ENCODE assay signal across 16 mouse cellular contexts in the genomic region with DNA sequence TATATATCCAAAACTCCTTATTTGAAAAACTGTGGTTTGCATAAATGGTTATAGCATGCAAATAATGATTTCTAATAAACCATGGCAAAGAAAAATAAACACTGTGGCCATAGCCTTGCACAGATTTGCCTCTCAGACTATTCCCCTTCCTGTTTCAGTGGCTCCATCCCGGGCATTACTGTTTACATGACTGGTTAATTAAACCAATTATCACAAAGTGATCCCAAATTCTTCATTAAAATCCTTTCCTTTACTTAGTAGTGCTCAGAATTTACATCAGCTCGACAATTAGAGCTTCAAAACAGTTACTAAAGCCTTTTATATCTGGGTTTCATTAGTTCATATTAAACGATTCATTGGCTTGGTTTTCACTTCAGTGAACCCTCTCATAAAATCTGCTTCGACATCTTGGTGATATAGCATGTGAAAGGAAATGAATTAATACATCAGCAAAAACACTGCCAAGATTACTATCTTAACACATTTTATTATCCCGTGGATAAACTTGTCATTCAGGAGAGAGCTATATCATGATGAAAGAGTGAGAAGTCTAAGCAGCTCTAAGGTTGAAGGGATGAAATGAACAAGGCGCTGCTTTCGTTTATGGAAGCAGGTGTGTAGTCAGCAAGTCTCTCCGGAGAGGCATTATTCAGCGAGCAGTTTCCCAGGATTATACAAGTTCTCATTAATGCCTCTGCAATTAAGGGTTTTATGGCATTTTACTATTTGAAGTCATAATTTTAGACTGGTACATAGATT.
A peak's percentile ranks its signal among the peaks of the same experiment; 100 is the strongest.
DNase-seq lines count a peak whose midpoint lies in the region; ATAC-seq and TF ChIP-seq lines count a peak whose summit lies in the region.
"Had no signal": no experiment of that assay in that cellular context is flagged by ENCODE, and none has a peak within 500 bp of the region (broad histone marks: within the 10 kb centered on the region; RNA-seq: fewer than 3 reads in every experiment).

No protein-coding gene starts in this region.

- no peak overlapping the region for H3K4me2 ChIP-seq in midbrain, embryonic 12.5 days (replicated peaks)
- no peak overlapping the region for H3K4me2 ChIP-seq in midbrain, embryonic 15.5 days
- H3K4me2 ChIP-seq in forebrain, embryonic 16.5 days (ENCODE audit: low read length) = peak overlapping the region; percentile 42
- H3K4me2 ChIP-seq: kidney, embryonic 15.5 days had no signal

- 36% methylated on average over 9 of the region's 9 CpGs for WGBS in cerebellum, adult 2 months
- WGBS in midbrain, embryonic 12.5 days = 71% methylated on average over 9 of the region's 9 CpGs
- 61% methylated on average over 9 of the region's 9 CpGs for WGBS in midbrain, embryonic 15.5 days
- WGBS in forebrain, embryonic 16.5 days = 14% methylated on average over 9 of the region's 9 CpGs

- TF ChIP-seq POLR2A in cerebellum, adult 2 months (IDR thresholded peaks at IDR 0.05; ENCODE audit: borderline replicate concordance, insufficient read depth, low read length) = no peak

- no peak for TF ChIP-seq CTCF in cerebellum, adult 2 months (IDR thresholded peaks at IDR 0.05; ENCODE audit: borderline replicate concordance, insufficient read depth, low read depth, low read length)

- no peaks in the 10 kb centered on the region for H3K36me3 ChIP-seq in midbrain, embryonic 12.5 days
- no peaks in the 10 kb centered on the region for H3K36me3 ChIP-seq in midbrain, embryonic 15.5 days (replicated peaks)
- no peaks in the 10 kb centered on the region for H3K36me3 ChIP-seq in forebrain, embryonic 16.5 days (ENCODE audit: control insufficient read depth, insufficient read depth)
- H3K36me3 ChIP-seq: kidney, embryonic 15.5 days had no signal

- H3K27me3 ChIP-seq in cerebellum, adult 2 months (ENCODE audit: control insufficient read depth, insufficient read depth, low read length) = no peaks in the 10 kb centered on the region
- no peaks in the 10 kb centered on the region for H3K27me3 ChIP-seq in midbrain, embryonic 12.5 days
- H3K27me3 ChIP-seq in midbrain, embryonic 15.5 days (replicated peaks) = no peaks in the 10 kb centered on the region
- H3K27me3 ChIP-seq in forebrain, embryonic 16.5 days (replicated peaks; ENCODE audit: control insufficient read depth, insufficient read depth, low read length) = no peaks in the 10 kb centered on the region
- H3K27me3 ChIP-seq: kidney, embryonic 15.5 days; Patski had no signal

- peak; percentile 13 to 34 for DNase-seq in cerebellum, postnatal 14 days
- no peak for DNase-seq in cerebellum, adult 2 months
- DNase-seq in retina, embryonic 14.5 days (ENCODE audit: low spot score) = peak; percentile 76
- DNase-seq in kidney, adult 11 months = no peak
- DNase-seq: cerebellum, adult 11-12 months; heart, adult 11 months; lung, adult 2 months; right cerebral cortex, postnatal 25 days; thymus, postnatal 4 days had no signal

- no peak overlapping the region for H3K27ac ChIP-seq in cerebellum, adult 2 months (ENCODE audit: insufficient read depth, low read length)
- H3K27ac ChIP-seq in midbrain, embryonic 12.5 days (replicated peaks) = no peak overlapping the region
- no peak overlapping the region for H3K27ac ChIP-seq in midbrain, embryonic 15.5 days
- no peak overlapping the region for H3K27ac ChIP-seq in forebrain, embryonic 16.5 days (ENCODE audit: low read length)
- H3K27ac ChIP-seq: kidney, embryonic 15.5 days; macrophage had no signal

- no peak overlapping the region for H3K4me3 ChIP-seq in cerebellum, adult 2 months (replicated peaks; ENCODE audit: insufficient read depth, low read depth, low read length)
- no peak overlapping the region for H3K4me3 ChIP-seq in midbrain, embryonic 12.5 days
- H3K4me3 ChIP-seq in midbrain, embryonic 15.5 days = no peak overlapping the region
- H3K4me3 ChIP-seq in forebrain, embryonic 16.5 days (replicated peaks; ENCODE audit: low read length) = peak overlapping the region; percentile 9
- H3K4me3 ChIP-seq: kidney, embryonic 15.5 days had no signal

- H3K4me1 ChIP-seq in cerebellum, adult 2 months (ENCODE audit: control insufficient read depth, insufficient read depth, low read length) = no peaks in the 10 kb centered on the region
- H3K4me1 ChIP-seq in midbrain, embryonic 12.5 days = no peaks in the 10 kb centered on the region
- H3K4me1 ChIP-seq in midbrain, embryonic 15.5 days = no peaks in the 10 kb centered on the region
- peaks cover 3% of the 10 kb centered on the region; the same call in 1 of the 2 replicates for H3K4me1 ChIP-seq in forebrain, embryonic 16.5 days (replicated peaks; ENCODE audit: control insufficient read depth, insufficient read depth, low read length)
- H3K4me1 ChIP-seq: kidney, embryonic 15.5 days had no signal

- H3K9ac ChIP-seq in midbrain, embryonic 12.5 days (replicated peaks) = no peak overlapping the region
- H3K9ac ChIP-seq in midbrain, embryonic 15.5 days = no peak overlapping the region
- H3K9ac ChIP-seq in forebrain, embryonic 16.5 days (replicated peaks; ENCODE audit: low read depth, low read length) = peak overlapping the region; percentile 32; the same call in 1 of the 2 replicates
- H3K9ac ChIP-seq: kidney, embryonic 15.5 days had no signal

- H3K9me3 ChIP-seq in midbrain, embryonic 12.5 days = no peaks in the 10 kb centered on the region
- no peaks in the 10 kb centered on the region for H3K9me3 ChIP-seq in midbrain, embryonic 15.5 days
- no peaks in the 10 kb centered on the region for H3K9me3 ChIP-seq in forebrain, embryonic 16.5 days (ENCODE audit: control insufficient read depth, low read length)
- H3K9me3 ChIP-seq: kidney, embryonic 15.5 days had no signal

- ATAC-seq in midbrain, embryonic 12.5 days (ENCODE audit: low FRiP score, low read depth) = peak; percentile 27; the same call in 1 of the 2 replicates
- ATAC-seq in midbrain, embryonic 15.5 days (replicated peaks) = no peak
- ATAC-seq in forebrain, embryonic 16.5 days = peak; percentile 79
- no peak for ATAC-seq in inflammation-experienced regulatory T-cells, adult 6 months
- ATAC-seq: Patski had no signal

Comparison
In these comparisons a context has a peak if more than half of its experiments do, and no peak if none do; other contexts are left out.
1. DNase-seq: peak in cerebellum, postnatal 14 days (2 of 2) and retina, embryonic 14.5 days (single experiment); none in cerebellum, adult 2 months (0 of 2) and kidney, adult 11 months (single experiment).
2. ATAC-seq: peak in midbrain, embryonic 12.5 days (single experiment) and forebrain, embryonic 16.5 days (single experiment); none in midbrain, embryonic 15.5 days (single experiment) and inflammation-experienced regulatory T-cells, adult 6 months (single experiment).